In the genomic region with DNA sequence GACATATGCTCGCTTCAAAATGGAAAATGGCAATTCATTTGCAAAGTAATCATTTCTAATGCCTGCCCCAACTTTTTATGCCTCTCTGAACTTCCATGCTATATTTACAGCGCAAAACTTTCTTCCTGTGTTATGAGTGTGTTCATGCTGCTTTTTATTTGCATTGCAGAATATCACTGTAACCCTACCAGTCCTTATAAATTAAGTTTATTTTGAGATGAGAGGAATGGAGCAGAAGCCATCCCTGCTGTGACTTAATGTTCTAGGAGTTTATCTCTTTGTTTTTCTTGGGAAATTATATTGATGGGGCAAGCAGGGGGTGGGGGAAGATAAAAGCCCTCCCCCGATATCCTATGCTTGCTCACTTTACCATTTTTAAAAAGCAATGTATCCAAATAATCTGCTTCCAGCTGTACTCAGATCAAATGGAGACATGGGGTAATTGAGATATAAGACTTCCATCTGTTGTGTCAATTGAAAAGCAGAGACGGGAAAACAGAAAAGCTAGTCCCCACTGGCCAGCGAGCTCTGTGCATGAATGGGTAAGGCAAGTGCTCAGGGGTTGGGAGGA, we compare ENCODE assay signal across 23 mouse cellular contexts.
"Had no signal": no experiment of that assay in that cellular context is flagged by ENCODE, and none has a peak within 500 bp of the region (broad histone marks: within the 10 kb centered on the region; RNA-seq: fewer than 3 reads in every experiment).

No protein-coding gene starts in this region.

- H3K36me3 ChIP-seq: forebrain, embryonic 15.5 days; heart, embryonic 13.5 days; heart, embryonic 15.5 days; hindbrain, embryonic 13.5 days; hindbrain, embryonic 15.5 days; limb, embryonic 13.5 days had no signal

- H3K27ac ChIP-seq: forebrain, embryonic 15.5 days; heart, adult 2 months; heart, embryonic 13.5 days; heart, embryonic 15.5 days; hindbrain, embryonic 13.5 days; hindbrain, embryonic 15.5 days; hindbrain, postnatal 0 days; limb, embryonic 13.5 days had no signal

- H3K4me1 ChIP-seq: forebrain, embryonic 15.5 days; heart, embryonic 13.5 days; heart, embryonic 15.5 days; hindbrain, embryonic 13.5 days; hindbrain, embryonic 15.5 days; limb, embryonic 13.5 days had no signal

- H3K9me3 ChIP-seq: forebrain, embryonic 15.5 days; heart, embryonic 15.5 days; hindbrain, embryonic 13.5 days; hindbrain, embryonic 15.5 days had no signal

- H3K27me3 ChIP-seq: forebrain, embryonic 15.5 days; heart, embryonic 13.5 days; heart, embryonic 15.5 days; hindbrain, embryonic 13.5 days; hindbrain, embryonic 15.5 days; limb, embryonic 13.5 days had no signal

- H3K4me2 ChIP-seq: forebrain, embryonic 15.5 days; heart, embryonic 11.5 days; heart, embryonic 13.5 days; heart, embryonic 15.5 days; hindbrain, embryonic 13.5 days; hindbrain, embryonic 15.5 days; limb, embryonic 13.5 days had no signal

- ATAC-seq: forebrain, embryonic 15.5 days; forebrain, postnatal 0 days; hindbrain, postnatal 0 days; intestine, embryonic 16.5 days had no signal

- DNase-seq: forebrain, postnatal 0 days; gastrocnemius, postnatal 14 days; gastrocnemius, postnatal 36 days; heart, adult 2 months; heart, postnatal 14 days; heart, postnatal 36 days; kidney, adult 11 months; kidney, adult 2 months; kidney, adult 9 months; kidney, postnatal 14 days; kidney, postnatal 36 days; layer of hippocampus, adult 9-11 months; layer of hippocampus, postnatal 36 days; left cerebral cortex, postnatal 4 days had no signal

- H3K4me3 ChIP-seq: forebrain, embryonic 15.5 days; heart, adult 2 months; heart, embryonic 13.5 days; heart, embryonic 15.5 days; hindbrain, embryonic 13.5 days; hindbrain, embryonic 15.5 days; limb, embryonic 13.5 days had no signal

- H3K9ac ChIP-seq: forebrain, embryonic 15.5 days; forebrain, postnatal 0 days; heart, embryonic 13.5 days; heart, embryonic 15.5 days; hindbrain, embryonic 13.5 days; hindbrain, embryonic 15.5 days; limb, embryonic 13.5 days had no signal
